Mouse (Mus musculus) cortical plate, adult 2 months (tissue): Measurements from ENCODE around the gene Cpt1b.

Source experiments
- CTCF ChIP-seq: fragments of 200-500 bp; IDR thresholded peaks from 2 replicates; pipeline ENCODE4 v1.5.1; 2011; ENCODE audit warnings: mild to moderate bottlenecking, control low read depth, low read length; ENCODE audit not compliant: insufficient read depth; ENCODE audit errors: extremely low read depth
- POLR2A ChIP-seq: fragments of 200-500 bp; IDR thresholded peaks from 2 replicates; pipeline ENCODE4 v1.6.1; 2011; ENCODE audit warnings: mild to moderate bottlenecking, low read length, control low read depth; ENCODE audit not compliant: insufficient read depth; ENCODE audit errors: extremely low read depth

GRCm38 (mm10) chr15:89473370-89473769, 47.7 kb upstream of the Cpt1b start:
- TF ChIP-seq CTCF (no peak), POLR2A (no peak)
